Mouse (Mus musculus) MEL (cell line): ENCODE measurements around the gene Ifna7. TPM values are rescaled to one million over a fixed set of nuclear protein-coding genes. Genes with fewer than 3 reads are reported as not detected.
"Not testable (repeated sequence)": the region's sequence is repeated elsewhere in the genome, so short reads cannot be mapped to it uniquely, and the experiment has no call there.

ENCODE experiments used
- DNase-seq: peaks from one replicate; pipeline ENCODE4 v3.0.0; 2011; ENCODE audit warnings: low read depth, low spot score
- H3K27ac ChIP-seq: 2 replicates; pipeline ENCODE4 v1.5.1; 2012; ENCODE audit warnings: low read depth, mild to moderate bottlenecking, control low read depth, low read length, moderate library complexity; ENCODE audit not compliant: control insufficient read depth
- H3K27me3 ChIP-seq, 2 experiments: fragments of 150-350 bp in 1 of 2; sonication (generic) in 1 of 2; 2 replicates each; pipeline ENCODE4 v1.6.1; 2012; ENCODE audit warnings: low read length in 2 of 2, mild to moderate bottlenecking in 2 of 2, improper control_type of control experiment in 1 of 2, moderate library complexity in 1 of 2; ENCODE audit not compliant: insufficient read depth in 2 of 2, control insufficient read depth in 1 of 2
- H3K36me3 ChIP-seq, 2 experiments: 2 replicates each; pipeline ENCODE4 v1.6.1; 2012 to 2014; ENCODE audit warnings: low read length in 2 of 2, improper control_type of control experiment in 1 of 2, inconsistent platforms in 1 of 2, mild to moderate bottlenecking in 1 of 2; ENCODE audit not compliant: insufficient read depth in 2 of 2, control insufficient read depth in 1 of 2
- H3K4me1 ChIP-seq, 2 experiments: fragments of 150-350 bp in 1 of 2; sonication (generic) in 1 of 2; 2 replicates each; pipeline ENCODE4 v1.6.1; 2012; ENCODE audit warnings: low read length in 2 of 2, improper control_type of control experiment in 1 of 2, mild to moderate bottlenecking in 1 of 2; ENCODE audit not compliant: insufficient read depth in 2 of 2, control insufficient read depth in 1 of 2
- H3K4me3 ChIP-seq, 2 experiments: fragments of 150-350 bp in 1 of 2; sonication (generic) in 1 of 2; 2 replicates each; pipeline ENCODE4 v1.5.1; 2012; ENCODE audit warnings: low read depth in 2 of 2, low read length in 2 of 2, mild to moderate bottlenecking in 2 of 2, moderate library complexity in 2 of 2, control low read depth in 1 of 2, improper control_type of control experiment in 1 of 2; ENCODE audit not compliant: control insufficient read depth in 1 of 2, insufficient read depth in 1 of 2
- H3K79me2 ChIP-seq: 2 replicates; pipeline ENCODE4 v1.6.1; 2012; ENCODE audit warnings: mild to moderate bottlenecking, low read length, moderate library complexity; ENCODE audit not compliant: control insufficient read depth, poor library complexity, insufficient read depth
- H3K9ac ChIP-seq: 2 replicates; pipeline ENCODE4 v1.6.1; 2012; ENCODE audit warnings: low read depth, mild to moderate bottlenecking, control low read depth, low read length, moderate library complexity; ENCODE audit not compliant: control insufficient read depth, poor library complexity, severe bottlenecking
- H3K9me3 ChIP-seq: fragments of 150-350 bp; sonication (generic); replicated peaks from 2 replicates; pipeline ENCODE4 v1.6.1; 2012; ENCODE audit warnings: mild to moderate bottlenecking, low read length, improper control_type of control experiment, moderate library complexity; ENCODE audit not compliant: insufficient read depth
- EP300 ChIP-seq, 2 experiments: IDR thresholded peaks; 2 replicates each; pipeline ENCODE4 v1.6.1; 2011; ENCODE audit warnings: improper control_type of control experiment in 2 of 2, low read length in 2 of 2, low read depth in 1 of 2, mild to moderate bottlenecking in 1 of 2
- HCFC1 ChIP-seq: IDR thresholded peaks from 2 replicates; pipeline ENCODE4 v1.6.1; 2012; ENCODE audit warnings: low read depth, mild to moderate bottlenecking, inconsistent platforms, low read length, improper control_type of control experiment, moderate library complexity
- JUND ChIP-seq: IDR thresholded peaks from 2 replicates; pipeline ENCODE4 v1.6.1; 2011; ENCODE audit warnings: low read depth, mild to moderate bottlenecking, improper control_type of control experiment, low read length
- KAT2A ChIP-seq: conservative IDR thresholded peaks from 2 replicates; pipeline ENCODE4 v1.6.1; 2012; ENCODE audit warnings: low read depth, low read length, improper control_type of control experiment, inconsistent platforms
- MAFK ChIP-seq: IDR thresholded peaks from 2 replicates; pipeline ENCODE4 v1.6.1; 2011; ENCODE audit warnings: low read depth, mild to moderate bottlenecking, low read length, improper control_type of control experiment, borderline replicate concordance
- MAX ChIP-seq: IDR thresholded peaks from 2 replicates; pipeline ENCODE4 v1.6.1; 2011; ENCODE audit warnings: low read length, improper control_type of control experiment
- MXI1 ChIP-seq: IDR thresholded peaks from 2 replicates; pipeline ENCODE4 v1.6.1; 2011; ENCODE audit warnings: mild to moderate bottlenecking, low read depth, low read length, improper control_type of control experiment
- MYB ChIP-seq: IDR thresholded peaks from 2 replicates; pipeline ENCODE4 v1.6.1; 2011; ENCODE audit warnings: mild to moderate bottlenecking, low read depth, low read length, improper control_type of control experiment
- POLR2AphosphoS5 ChIP-seq: IDR thresholded peaks from 2 replicates; pipeline ENCODE4 v1.6.1; 2012; ENCODE audit warnings: low read depth, borderline replicate concordance, mild to moderate bottlenecking, inconsistent platforms, low read length, moderate library complexity, mixed read lengths
- RAD21 ChIP-seq: IDR thresholded peaks from 2 replicates; pipeline ENCODE4 v1.6.1; 2011; ENCODE audit warnings: mild to moderate bottlenecking, low read depth, low read length, improper control_type of control experiment
- SMC3 ChIP-seq: IDR thresholded peaks from 2 replicates; pipeline ENCODE4 v1.6.1; 2011; ENCODE audit warnings: low read depth, low read length, improper control_type of control experiment
- TAL1 ChIP-seq: IDR thresholded peaks from 2 replicates; pipeline ENCODE4 v1.6.1; 2012; ENCODE audit warnings: mild to moderate bottlenecking, inconsistent platforms, low read length, moderate library complexity, mixed read lengths
- ZNF384 ChIP-seq: IDR thresholded peaks from 2 replicates; pipeline ENCODE4 v1.6.1; 2012; ENCODE audit warnings: low read depth, mild to moderate bottlenecking, inconsistent platforms, low read length, improper control_type of control experiment
- polyA plus RNA-seq, 2 experiments: library from polyadenylated mRNA; stranded (reverse) in 1 of 2; unstranded in 1 of 2; fragments of >175 nt in 1 of 2; fragments of >200 nt in 1 of 2; gene quantifications; 2 replicates each; pipeline versions ENCODE4 v1.2.1 to v1.2.4; 2012; ENCODE audit warnings: low replicate concordance in 2 of 2, low read depth in 1 of 2; ENCODE audit not compliant: insufficient read length in 2 of 2, insufficient read depth in 1 of 2, missing spikeins in 1 of 2
- total RNA-seq: library from RNA; depleted of rRNA; stranded (reverse); fragments of 300-350 nt; gene quantifications from 2 replicates; pipeline ENCODE4 v1.2.3, GENCODE M21; 2012

Gene Ifna7
- total and polyA plus RNA-seq, 3 experiments = not detected

- H3K9ac ChIP-seq, H3K36me3 ChIP-seq, H3K9me3 ChIP-seq, DNase-seq, H3K4me3 ChIP-seq, H3K27me3 ChIP-seq, H3K79me2 ChIP-seq, H3K4me1 ChIP-seq, H3K27ac ChIP-seq: not testable (repeated sequence)
These were observed 13.1 kb upstream of the Ifna7 start, which contains the start of gene Gm13287 for GRCm38 (mm10) chr4:88802954-88803353. TSS of gene Gm13287 (plus strand) at chr4:88803254.

- not testable (repeated sequence) for H3K79me2 ChIP-seq, H3K27ac ChIP-seq, H3K9ac ChIP-seq, H3K27me3 ChIP-seq, H3K36me3 ChIP-seq, H3K9me3 ChIP-seq, H3K4me3 ChIP-seq, H3K4me1 ChIP-seq, DNase-seq
These were observed 10.8 kb upstream of the Ifna7 start, which contains the start of gene Gm13288 for GRCm38 (mm10) chr4:88805231-88805630. TSS of gene Gm13288 (plus strand) at chr4:88805531.

GRCm38 (mm10) chr4:88805761-88806160 is 10.3 kb upstream of the Ifna7 start:
- not testable (repeated sequence) for H3K4me1 ChIP-seq, DNase-seq, H3K9me3 ChIP-seq, H3K36me3 ChIP-seq, H3K79me2 ChIP-seq, H3K9ac ChIP-seq, H3K27me3 ChIP-seq, H3K4me3 ChIP-seq, H3K27ac ChIP-seq

GRCm38 (mm10) chr4:88819659-88820058 is 3.6 kb downstream of the Ifna7 start, which contains the start of gene Ifna11:
TSS of gene Ifna11 (plus strand) at chr4:88819959.
- no peak within 1 kb of the TSS for H3K27ac ChIP-seq
- DNase-seq = no peak
- no peak within 1 kb of the TSS for H3K9ac ChIP-seq
- TF ChIP-seq KAT2A = no peak
- no peak for TF ChIP-seq MAX
- TF ChIP-seq EP300 (IDR thresholded peaks at IDR 0.05; ENCODE audit: low read depth in 1 of 2, low read length in 2 of 2) = no peak
- TF ChIP-seq RAD21 = no peak
- TF ChIP-seq POLR2AphosphoS5 = no peak
- no peak for TF ChIP-seq HCFC1
- no peak for TF ChIP-seq MAFK
- TF ChIP-seq SMC3 = no peak
- TF ChIP-seq JUND = no peak
- no peak for TF ChIP-seq MXI1
- no peak for TF ChIP-seq MYB
- TF ChIP-seq TAL1 = no peak
- TF ChIP-seq ZNF384 = no peak
- no peaks in the 10 kb centered on the region for H3K36me3 ChIP-seq
- H3K27me3 ChIP-seq = peaks cover 2 to 17% of the 10 kb centered on the region in 2 experiments; a peak in 3 of 4 replicates
- no peaks in the 10 kb centered on the region for H3K4me1 ChIP-seq
- H3K79me2 ChIP-seq = no peaks in the 10 kb centered on the region
- H3K9me3 ChIP-seq = no peaks in the 10 kb centered on the region
- no peak within 1 kb of the TSS for H3K4me3 ChIP-seq
